Mouse (Mus musculus) thymus, postnatal 0 days (tissue): ENCODE data around the gene Mier1. TPM values are rescaled to one million over a fixed set of nuclear protein-coding genes. Genes with fewer than 3 reads are reported as not detected.

Experiments used
- polyA plus RNA-seq: library from polyadenylated mRNA; unstranded; fragments of >200 nt; fragmentation: Nextera tagmentation; extraction: Ambion mirVana; gene quantifications from 2 replicates; pipeline ENCODE4 v1.2.1, GENCODE M21; 2015

Gene Mier1
- polyA plus RNA-seq, 1 experiment from 2014 or later = 169 TPM

Other genes starting within 250 kb of the Mier1 start
- 52.0 and 62.1 TPM in 2 replicates for gene Tctex1d1, start 135.8 kb upstream of the Mier1 start, polyA plus RNA-seq
- gene Insl5, start 87.5 kb upstream of the Mier1 start, polyA plus RNA-seq = 13.6 and 17.9 TPM in 2 replicates
- gene Wdr78, start 165 bp downstream of the Mier1 start, polyA plus RNA-seq = 8.8 and 10.6 TPM in 2 replicates
- gene Slc35d1, start 100.8 kb downstream of the Mier1 start, polyA plus RNA-seq = 24.1 and 26.6 TPM in 2 replicates
- gene 4921539E11Rik, start 176.5 kb downstream of the Mier1 start, polyA plus RNA-seq = not detected in 2 replicates
- 52.9 and 54.5 TPM in 2 replicates for gene Oma1, start 199.4 kb downstream of the Mier1 start, polyA plus RNA-seq